Mouse (Mus musculus): ENCODE measurements around the gene Spout1. TPM values are rescaled to one million over a fixed set of nuclear protein-coding genes. Genes with fewer than 3 reads are reported as not detected.
"Not testable (repeated sequence)": the region's sequence is repeated elsewhere in the genome, so short reads cannot be mapped to it uniquely, and the experiment has no call there.

The Spout1 gene
- polyA plus RNA-seq, 1 experiment from 2014 or later: 87.1 TPM

GRCm38 (mm10) chr2:30175897-30176296 is 2.4 kb downstream of the Spout1 start:
- WGBS: 84% methylated on average over 8 of the region's 8 CpGs
- H3K36me3 ChIP-seq: peaks cover 43% of the 10 kb centered on the region
- H3K4me3 ChIP-seq: no peak overlapping the region

GRCm38 (mm10) chr2:30173541-30174240 is 4.6 kb downstream of the Spout1 start:
- H3K27ac ChIP-seq: no peak overlapping the region
- H3K9me3 ChIP-seq: no peaks in the 10 kb centered on the region
- H3K36me3 ChIP-seq: peaks cover 43% of the 10 kb centered on the region
- ATAC-seq (ENCODE audit: insufficient number of reproducible peaks, insufficient read depth, low FRiP score, low TSS enrichment): no peak
- no peaks in the 10 kb centered on the region for H3K27me3 ChIP-seq
- H3K4me2 ChIP-seq (replicated peaks): no peak overlapping the region
- H3K9ac ChIP-seq: no peak overlapping the region
- H3K4me1 ChIP-seq: peaks cover 17% of the 10 kb centered on the region
- 96% methylated on average over 20 of the region's 20 CpGs for WGBS
- no peak overlapping the region for H3K4me3 ChIP-seq

More at GRCm38 (mm10) chr2:30175897-30176296, 2.4 kb downstream of the Spout1 start:
- Histone ChIP-seq H3K27ac (no peak overlapping the region), H3K4me1 (peaks cover 17% of the 10 kb centered on the region), H3K9me3 (no peaks in the 10 kb centered on the region), H3K27me3 (no peaks in the 10 kb centered on the region), H3K9ac (no peak overlapping the region), H3K4me2 (replicated peaks) (no peak overlapping the region)
- ATAC-seq (ENCODE audit: insufficient number of reproducible peaks, insufficient read depth, low FRiP score, low TSS enrichment): no peak

- Histone ChIP-seq H3K27me3 (no peaks in the 10 kb centered on the region), H3K9me3 (peaks cover 1% of the 10 kb centered on the region; the same call in 1 of the 2 replicates), H3K4me1 (peaks cover 9% of the 10 kb centered on the region), H3K36me3 (peaks cover 43% of the 10 kb centered on the region), H3K4me2 (replicated peaks) (peak overlapping the region; percentile 94), H3K9ac (peak overlapping the region; percentile 79), H3K4me3 (peak overlapping the region; percentile 71), H3K27ac (peak overlapping the region; percentile 86; the same call in 1 of the 2 replicates)
- 3% methylated on average over 19 of the region's 19 CpGs for WGBS
- ATAC-seq (ENCODE audit: insufficient number of reproducible peaks, insufficient read depth, low FRiP score, low TSS enrichment): peak; percentile 31; the same call in 1 of the 2 replicates
Observed at GRCm38 (mm10) chr2:30171997-30172382, 6.3 kb downstream of the Spout1 start.

GRCm38 (mm10) chr2:30171371-30171996 is 6.8 kb downstream of the Spout1 start, which contains the start of gene Endog:
TSS of gene Endog (plus strand) at chr2:30171493.
- peak; percentile 92 for ATAC-seq (ENCODE audit: insufficient number of reproducible peaks, insufficient read depth, low FRiP score, low TSS enrichment)
- Histone ChIP-seq H3K36me3 (peaks cover 41% of the 10 kb centered on the region), H3K27ac (peak within 1 kb of the TSS; percentile 86), H3K4me2 (replicated peaks) (peak within 1 kb of the TSS; percentile 94), H3K4me3 (peak within 1 kb of the TSS; percentile 71), H3K27me3 (no peaks in the 10 kb centered on the region), H3K9ac (peak within 1 kb of the TSS; percentile 79), H3K9me3 (peaks cover 6% of the 10 kb centered on the region), H3K4me1 (peaks cover 8% of the 10 kb centered on the region)
- under 1% methylated on average over 75 of the region's 75 CpGs for WGBS

- Histone ChIP-seq H3K4me2 (replicated peaks) (no peak overlapping the region), H3K27ac (no peak overlapping the region), H3K4me1 (no peaks in the 10 kb centered on the region; the same call in 1 of the 2 replicates), H3K27me3 (no peaks in the 10 kb centered on the region), H3K9me3 (peaks cover 12% of the 10 kb centered on the region), H3K9ac (no peak overlapping the region), H3K36me3 (no peaks in the 10 kb centered on the region), H3K4me3 (no peak overlapping the region)
- WGBS: 57% methylated on average over 4 of the region's 4 CpGs
- ATAC-seq (ENCODE audit: insufficient number of reproducible peaks, insufficient read depth, low FRiP score, low TSS enrichment): no peak
Observed at GRCm38 (mm10) chr2:30166677-30167076, 11.6 kb downstream of the Spout1 start.

GRCm38 (mm10) chr2:30164340-30164932 is 13.8 kb downstream of the Spout1 start:
- Histone ChIP-seq H3K9ac (no peak overlapping the region), H3K4me3 (no peak overlapping the region), H3K4me1 (no peaks in the 10 kb centered on the region), H3K36me3 (no peaks in the 10 kb centered on the region), H3K4me2 (replicated peaks) (no peak overlapping the region), H3K27me3 (no peaks in the 10 kb centered on the region), H3K9me3 (peaks cover 12% of the 10 kb centered on the region), H3K27ac (no peak overlapping the region)
- ATAC-seq (ENCODE audit: insufficient number of reproducible peaks, insufficient read depth, low FRiP score, low TSS enrichment): no peak
- WGBS: 50% methylated on average over 9 of the region's 9 CpGs

GRCm38 (mm10) chr2:30161809-30162208 is 16.4 kb downstream of the Spout1 start:
- H3K27me3 ChIP-seq: no peaks in the 10 kb centered on the region
- no peak overlapping the region for H3K4me3 ChIP-seq
- H3K9ac ChIP-seq: no peak overlapping the region
- peaks cover 9% of the 10 kb centered on the region for H3K9me3 ChIP-seq
- no peaks in the 10 kb centered on the region for H3K4me1 ChIP-seq
- H3K4me2 ChIP-seq (replicated peaks): no peak overlapping the region
- no peaks in the 10 kb centered on the region for H3K36me3 ChIP-seq
- no peak overlapping the region for H3K27ac ChIP-seq
- ATAC-seq (ENCODE audit: insufficient number of reproducible peaks, insufficient read depth, low FRiP score, low TSS enrichment): no peak

- not testable (repeated sequence) for ATAC-seq (ENCODE audit: insufficient number of reproducible peaks, insufficient read depth, low FRiP score, low TSS enrichment); H3K4me1 ChIP-seq; H3K4me3 ChIP-seq; H3K27ac ChIP-seq; H3K9ac ChIP-seq; H3K4me2 ChIP-seq (replicated peaks); H3K27me3 ChIP-seq; H3K9me3 ChIP-seq; H3K36me3 ChIP-seq
- WGBS: 85% methylated on average over 7 of the region's 10 CpGs
Observed at GRCm38 (mm10) chr2:30159871-30160270, 18.4 kb downstream of the Spout1 start.

GRCm38 (mm10) chr2:30152616-30153015 is 25.6 kb downstream of the Spout1 start:
- Histone ChIP-seq H3K9ac (no peak overlapping the region), H3K4me3 (no peak overlapping the region), H3K9me3 (no peaks in the 10 kb centered on the region), H3K27me3 (no peaks in the 10 kb centered on the region), H3K36me3 (peaks cover 44% of the 10 kb centered on the region), H3K4me2 (replicated peaks) (no peak overlapping the region), H3K4me1 (no peaks in the 10 kb centered on the region), H3K27ac (no peak overlapping the region)
- no peak for ATAC-seq (ENCODE audit: insufficient number of reproducible peaks, insufficient read depth, low FRiP score, low TSS enrichment)
- WGBS: 81% methylated on average over 8 of the region's 8 CpGs

GRCm38 (mm10) chr2:30151840-30152239 is 26.4 kb downstream of the Spout1 start:
- Histone ChIP-seq H3K4me3 (no peak overlapping the region), H3K4me1 (no peaks in the 10 kb centered on the region), H3K4me2 (replicated peaks) (no peak overlapping the region), H3K27ac (no peak overlapping the region), H3K9ac (no peak overlapping the region), H3K27me3 (no peaks in the 10 kb centered on the region), H3K36me3 (peaks cover 52% of the 10 kb centered on the region), H3K9me3 (no peaks in the 10 kb centered on the region)
- 92% methylated on average over 11 of the region's 11 CpGs for WGBS
- ATAC-seq (ENCODE audit: insufficient number of reproducible peaks, insufficient read depth, low FRiP score, low TSS enrichment): no peak

- Histone ChIP-seq H3K4me1 (no peaks in the 10 kb centered on the region), H3K4me3 (no peak overlapping the region), H3K4me2 (replicated peaks) (no peak overlapping the region), H3K9me3 (no peaks in the 10 kb centered on the region), H3K9ac (no peak overlapping the region), H3K27ac (no peak overlapping the region), H3K36me3 (peaks cover 90% of the 10 kb centered on the region), H3K27me3 (no peaks in the 10 kb centered on the region)
- WGBS: 96% methylated on average over 4 of the region's 4 CpGs
- no peak for ATAC-seq (ENCODE audit: insufficient number of reproducible peaks, insufficient read depth, low FRiP score, low TSS enrichment)
Observed at GRCm38 (mm10) chr2:30147466-30147865, 30.8 kb downstream of the Spout1 start.

- no peaks in the 10 kb centered on the region for H3K27me3 ChIP-seq
- ATAC-seq (ENCODE audit: insufficient number of reproducible peaks, insufficient read depth, low FRiP score, low TSS enrichment): no peak
- H3K27ac ChIP-seq: no peak overlapping the region
- H3K4me1 ChIP-seq: no peaks in the 10 kb centered on the region
- H3K4me2 ChIP-seq (replicated peaks): no peak overlapping the region
- 94% methylated on average over 4 of the region's 4 CpGs for WGBS
- H3K9ac ChIP-seq: no peak overlapping the region
- peaks cover 88% of the 10 kb centered on the region for H3K36me3 ChIP-seq
- H3K4me3 ChIP-seq: no peak overlapping the region
- no peaks in the 10 kb centered on the region for H3K9me3 ChIP-seq
Observed at GRCm38 (mm10) chr2:30144436-30144835, 33.8 kb downstream of the Spout1 start.
